Mouse (Mus musculus): ENCODE results near the gene Zfp28. TPM values are rescaled to one million over a fixed set of nuclear protein-coding genes. Genes with fewer than 3 reads are reported as not detected.
"Not testable (repeated sequence)": the region's sequence is repeated elsewhere in the genome, so short reads cannot be mapped to it uniquely, and the experiment has no call there.

Gene Zfp28
- total RNA-seq (2021): 1 to 10 TPM; 6.3 to 6.4 TPM

- DNase-seq (ENCODE audit: low spot score in 2 of 2): peak; percentile 88 to 95
- intact Hi-C loops (cut with DNase I): loop anchor here (2.0 kb wide), 1 partner anchor 20 kb away; the partner anchor contains the start of gene Zfp78
Measured at GRCm38 (mm10) chr7:6383044-6383455, at the start of gene Zfp28. Zfp28 (plus strand) TSS chr7:6383295.

- no peak for DNase-seq (ENCODE audit: low spot score in 2 of 2)
Measured at GRCm38 (mm10) chr7:6339865-6340264, 43.2 kb upstream of the Zfp28 start.

GRCm38 (mm10) chr7:6343501-6344071, 39.5 kb upstream of the Zfp28 start, which contains the start of gene Gm3854:
Gm3854 (plus strand) TSS chr7:6343759.
- intact Hi-C loops (cut with DNase I): loop anchor here (2.0 kb wide), 2 partner anchors 13 to 19 kb away; partner anchors contain the start of genes Zfp583 and Zfp78

More at GRCm38 (mm10) chr7:6339865-6340264, 43.2 kb upstream of the Zfp28 start:
- intact Hi-C loops (cut with DNase I): no loop called here

GRCm38 (mm10) chr7:6344124-6344523, 39.0 kb upstream of the Zfp28 start:
- intact Hi-C loops (cut with DNase I): loop anchor here (2.0 kb wide), 1 partner anchor 13 kb away; the partner anchor contains the start of gene Zfp583
- DNase-seq (ENCODE audit: low spot score in 2 of 2): no peak

More at GRCm38 (mm10) chr7:6343501-6344071, 39.5 kb upstream of the Zfp28 start, which contains the start of gene Gm3854:
- DNase-seq (ENCODE audit: low spot score in 2 of 2): peak; percentile 88 to 93

GRCm38 (mm10) chr7:6358121-6358520, 25.0 kb upstream of the Zfp28 start:
- DNase-seq (ENCODE audit: low spot score in 2 of 2): no peak
- intact Hi-C loops (cut with DNase I): loop anchor here (5.0 to 10.0 kb wide), 2 partner anchors 227 to 559 kb away; no protein-coding TSS in a partner anchor

- intact Hi-C loops (cut with DNase I): loop anchor here (1.0 to 10.0 kb wide), 3 partner anchors 71 to 558 kb away; no protein-coding TSS in a partner anchor
Measured at GRCm38 (mm10) chr7:6358937-6359590, 24.0 kb upstream of the Zfp28 start.

GRCm38 (mm10) chr7:6360477-6361060, 22.5 kb upstream of the Zfp28 start:
- no peak for DNase-seq (ENCODE audit: low spot score in 2 of 2)
- intact Hi-C loops (cut with DNase I): loop anchor here (5.0 to 10.0 kb wide), 3 partner anchors 334 to 937 kb away; partner anchors contain the start of gene Zim1

More at GRCm38 (mm10) chr7:6358937-6359590, 24.0 kb upstream of the Zfp28 start:
- DNase-seq (ENCODE audit: low spot score in 2 of 2): peak in 1 of 2 experiments; percentile 53

- no peak for DNase-seq (ENCODE audit: low spot score in 2 of 2)
- intact Hi-C loops (cut with DNase I): loop anchor here (2.0 to 10.0 kb wide), 5 partner anchors 19 to 936 kb away; partner anchors contain the start of genes Gm3854, Zfp28 and Zim1
Measured at GRCm38 (mm10) chr7:6361756-6362155, 21.3 kb upstream of the Zfp28 start.

- peak; percentile 96 to 100 for DNase-seq (ENCODE audit: low spot score in 2 of 2)
- intact Hi-C loops (cut with DNase I): loop anchor here (2.0 to 10.0 kb wide), 5 partner anchors 20 to 935 kb away; partner anchors contain the start of genes Gm3854, Zfp28 and Zim1
Measured at GRCm38 (mm10) chr7:6362268-6363046, 20.6 kb upstream of the Zfp28 start.

- peak; percentile 86 to 92 for DNase-seq (ENCODE audit: low spot score in 2 of 2)
- intact Hi-C loops (cut with DNase I): loop anchor here (2.0 to 10.0 kb wide), 5 partner anchors 20 to 934 kb away; partner anchors contain the start of genes Gm3854, Zfp28 and Zim1
Measured at GRCm38 (mm10) chr7:6363047-6363488, 20.0 kb upstream of the Zfp28 start, which contains the start of gene Zfp78. Zfp78 (plus strand) TSS chr7:6363280.

- intact Hi-C loops (cut with DNase I): loop anchor here (5.0 to 10.0 kb wide), 3 partner anchors 330 to 933 kb away; partner anchors contain the start of gene Zim1
- no peak for DNase-seq (ENCODE audit: low spot score in 2 of 2)
Measured at GRCm38 (mm10) chr7:6364761-6365160, 18.3 kb upstream of the Zfp28 start.

GRCm38 (mm10) chr7:6367185-6367584, 15.9 kb upstream of the Zfp28 start:
- intact Hi-C loops (cut with DNase I): loop anchor here (10.0 kb wide), 1 partner anchor 328 kb away; the partner anchor contains the start of gene Zim1
- DNase-seq (ENCODE audit: low spot score in 2 of 2): no peak

GRCm38 (mm10) chr7:6368146-6368545, 14.9 kb upstream of the Zfp28 start:
- intact Hi-C loops (cut with DNase I): loop anchor here (10.0 kb wide), 1 partner anchor 327 kb away; the partner anchor contains the start of gene Zim1
- DNase-seq (ENCODE audit: low spot score in 2 of 2): not testable (repeated sequence)

- DNase-seq (ENCODE audit: low spot score in 2 of 2): no peak
- intact Hi-C loops (cut with DNase I): loop anchor here (10.0 kb wide), 1 partner anchor 325 kb away; the partner anchor contains the start of gene Zim1
Measured at GRCm38 (mm10) chr7:6369460-6369859, 13.6 kb upstream of the Zfp28 start.

- no peak for DNase-seq (ENCODE audit: low spot score in 2 of 2)
- intact Hi-C loops (cut with DNase I): no loop called here
Measured at GRCm38 (mm10) chr7:6372993-6373392, 10.1 kb upstream of the Zfp28 start.

- intact Hi-C loops (cut with DNase I): loop anchor here (1.0 to 2.0 kb wide), 2 partner anchors 42 to 398 kb away; no protein-coding TSS in a partner anchor
- peak; percentile 69 to 95 for DNase-seq (ENCODE audit: low spot score in 2 of 2)
Measured at GRCm38 (mm10) chr7:6378441-6378840, 4.7 kb upstream of the Zfp28 start.

GRCm38 (mm10) chr7:6381431-6381830, 1.7 kb upstream of the Zfp28 start:
- intact Hi-C loops (cut with DNase I): no loop called here

GRCm38 (mm10) chr7:6384011-6384410, 916 bp downstream of the Zfp28 start:
- intact Hi-C loops (cut with DNase I): no loop called here
- DNase-seq (ENCODE audit: low spot score in 2 of 2): no peak

More at GRCm38 (mm10) chr7:6381431-6381830, 1.7 kb upstream of the Zfp28 start:
- DNase-seq (ENCODE audit: low spot score in 2 of 2): no peak
